Mouse (Mus musculus) thymus, adult 2 months (tissue): ENCODE results near the gene Ctnna3.

ENCODE experiments used
- CTCF ChIP-seq: fragments of 200-500 bp; IDR thresholded peaks from 2 replicates; pipeline ENCODE4 v1.5.1; 2012; ENCODE audit warnings: mild to moderate bottlenecking, control low read depth, low read length, moderate library complexity, borderline replicate concordance; ENCODE audit not compliant: control insufficient read depth, poor library complexity, insufficient read depth; ENCODE audit errors: extremely low read depth
- POLR2A ChIP-seq: fragments of 200-500 bp; IDR thresholded peaks from 2 replicates; pipeline ENCODE4 v1.6.1; 2012; ENCODE audit warnings: mild to moderate bottlenecking, low read length, control low read depth, moderate library complexity; ENCODE audit not compliant: control insufficient read depth, poor library complexity, insufficient read depth; ENCODE audit errors: extremely low read depth

DNA sequence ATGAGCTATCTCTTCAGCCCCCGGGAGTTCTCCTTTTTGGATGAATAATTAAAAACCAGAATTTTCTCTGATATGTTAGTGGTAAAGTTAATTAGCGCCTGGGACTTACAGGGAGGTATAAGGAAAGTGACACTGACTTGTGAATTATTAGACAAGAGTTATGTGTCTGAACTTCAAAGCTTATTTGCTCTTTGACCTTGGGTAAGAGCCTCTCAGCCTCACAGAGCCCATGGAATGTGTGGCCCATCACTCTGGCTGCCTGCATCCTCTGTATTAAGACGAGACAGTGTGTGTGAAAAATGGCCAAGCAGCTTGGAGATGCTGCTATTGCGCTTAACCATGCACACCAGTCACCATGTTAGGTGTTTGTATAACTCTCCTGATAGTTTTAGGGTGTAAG, 422.0 kb downstream of the Ctnna3 start:
- TF ChIP-seq POLR2A, result no peak
- no peak for TF ChIP-seq CTCF
